ENCODE assay signal across 14 mouse cellular contexts in the genomic region with DNA sequence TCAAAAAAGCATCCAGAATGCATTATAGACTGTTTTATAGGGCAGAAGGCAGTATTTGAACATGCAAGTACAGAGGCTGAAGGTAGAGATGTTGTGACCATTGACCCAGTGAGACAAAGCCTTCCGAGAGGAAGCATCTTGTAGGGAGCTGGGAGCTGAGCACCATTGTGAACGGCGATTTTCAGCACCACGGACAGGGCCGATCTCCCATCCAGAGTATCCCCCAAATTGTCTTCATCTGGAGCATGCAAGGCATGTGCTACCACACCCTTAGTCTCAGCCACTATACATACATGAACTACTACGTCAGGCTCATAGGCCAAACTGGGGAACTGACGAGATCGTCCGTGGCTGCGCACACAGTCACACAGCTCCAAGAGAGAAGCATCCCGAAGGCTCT. TPM values are rescaled to one million over a fixed set of nuclear protein-coding genes. Genes with fewer than 3 reads are reported as not detected.
A peak's percentile ranks its signal among the peaks of the same experiment; 100 is the strongest.
DNase-seq lines count a peak whose midpoint lies in the region; ATAC-seq and TF ChIP-seq lines count a peak whose summit lies in the region.
"Had no signal": no experiment of that assay in that cellular context is flagged by ENCODE, and none has a peak within 500 bp of the region (broad histone marks: within the 10 kb centered on the region; RNA-seq: fewer than 3 reads in every experiment).

No protein-coding gene starts in this region.

- H3K27ac ChIP-seq in kidney, postnatal 0 days, result no peak overlapping the region
- H3K27ac ChIP-seq in ES-E14 (ENCODE audit: insufficient read depth, low read depth, low read length, poor library complexity, severe bottlenecking), result no peak overlapping the region
- no peak overlapping the region for H3K27ac ChIP-seq in limb, embryonic 14.5 days (replicated peaks; ENCODE audit: low read depth, low read length)
- H3K27ac ChIP-seq: forebrain, embryonic 15.5 days; limb, embryonic 15.5 days had no signal

- H3K27me3 ChIP-seq in kidney, postnatal 0 days (ENCODE audit: insufficient read depth, low read length), result no peaks in the 10 kb centered on the region
- H3K27me3 ChIP-seq in limb, embryonic 14.5 days (ENCODE audit: control insufficient read depth, insufficient read depth, low read length), result no peaks in the 10 kb centered on the region
- H3K27me3 ChIP-seq: forebrain, embryonic 15.5 days; limb, embryonic 15.5 days had no signal

- in situ Hi-C loops in ES-E14 (cut with MboI; ENCODE audit: low sequenced_read_pairs in 2 of 2, unreplicated experiment in 2 of 2), result no loop called here

- H3K4me3 ChIP-seq in kidney, postnatal 0 days (replicated peaks; ENCODE audit: low read depth, low read length), result no peak overlapping the region
- H3K4me3 ChIP-seq in ES-E14 (ENCODE audit: insufficient read depth in 1 of 2, low read depth in 1 of 2, low read length in 2 of 2, poor library complexity in 1 of 2, severe bottlenecking in 1 of 2), result no peak overlapping the region
- H3K4me3 ChIP-seq in limb, embryonic 14.5 days (replicated peaks; ENCODE audit: low read length), result no peak overlapping the region
- H3K4me3 ChIP-seq: forebrain, embryonic 15.5 days; limb, embryonic 15.5 days had no signal

- H3K4me2 ChIP-seq in kidney, postnatal 0 days (ENCODE audit: low read length), result no peak overlapping the region
- no peak overlapping the region for H3K4me2 ChIP-seq in limb, embryonic 14.5 days (replicated peaks; ENCODE audit: low read depth, low read length, severe bottlenecking)
- H3K4me2 ChIP-seq: forebrain, embryonic 15.5 days; limb, embryonic 15.5 days had no signal

- H3K9ac ChIP-seq in kidney, postnatal 0 days (ENCODE audit: low read depth, low read length), result no peak overlapping the region
- H3K9ac ChIP-seq in ES-E14 (ENCODE audit: insufficient read depth, low read depth, low read length, poor library complexity, severe bottlenecking), result no peak overlapping the region
- no peak overlapping the region for H3K9ac ChIP-seq in limb, embryonic 14.5 days (ENCODE audit: low read depth, low read length, severe bottlenecking)
- H3K9ac ChIP-seq: forebrain, embryonic 15.5 days; limb, embryonic 15.5 days had no signal

- H3K36me3 ChIP-seq in kidney, postnatal 0 days (ENCODE audit: insufficient read depth, low read length), result no peaks in the 10 kb centered on the region
- H3K36me3 ChIP-seq in ES-E14 (ENCODE audit: control insufficient read depth, insufficient read depth, low read length, poor library complexity, severe bottlenecking), result no peaks in the 10 kb centered on the region
- no peaks in the 10 kb centered on the region for H3K36me3 ChIP-seq in limb, embryonic 14.5 days (ENCODE audit: control insufficient read depth, insufficient read depth, low read length)
- H3K36me3 ChIP-seq: forebrain, embryonic 15.5 days; limb, embryonic 15.5 days had no signal

- TF ChIP-seq CTCF in kidney, postnatal 0 days (IDR thresholded peaks at IDR 0.05; ENCODE audit: low read depth), result no peak

- H3K4me1 ChIP-seq in kidney, postnatal 0 days (replicated peaks; ENCODE audit: insufficient read depth, low read length), result no peaks in the 10 kb centered on the region
- peaks cover 0 to under 1% of the 10 kb centered on the region in 2 experiments; a peak in 1 of 4 replicates for H3K4me1 ChIP-seq in ES-E14 (ENCODE audit: control insufficient read depth in 2 of 2, insufficient read depth in 2 of 2, low read length in 2 of 2, poor library complexity in 1 of 2)
- H3K4me1 ChIP-seq in limb, embryonic 14.5 days (ENCODE audit: control insufficient read depth, insufficient read depth, low read length), result no peaks in the 10 kb centered on the region
- H3K4me1 ChIP-seq: forebrain, embryonic 15.5 days; limb, embryonic 15.5 days had no signal

- 46% methylated on average over 11 of the region's 11 CpGs for WGBS in kidney, postnatal 0 days
- 41% methylated on average over 11 of the region's 11 CpGs for WGBS in limb, embryonic 14.5 days

- TF ChIP-seq POLR2A in limb, embryonic 14.5 days (IDR thresholded peaks at IDR 0.05; ENCODE audit: borderline replicate concordance, extremely low read depth, insufficient read depth, insufficient read length), result no peak

- peak; percentile 58 for DNase-seq in kidney, postnatal 0 days (ENCODE audit: low spot score)
- no peak for DNase-seq in kidney, adult 11 months
- peak; percentile 51 for DNase-seq in ES-E14 (ENCODE audit: low read depth, low spot score)
- peak; percentile 46 for DNase-seq in c-Kit-positive CD71-negative TER-119-negative erythroid progenitor cells, embryonic 14.5 days (ENCODE audit: low read depth)
- DNase-seq in limb, embryonic 14.5 days (ENCODE audit: low spot score), result peak; percentile 49
- no peak for DNase-seq in layer of hippocampus, postnatal 14 days (ENCODE audit: low spot score in 2 of 2)
- DNase-seq in right cerebral cortex, postnatal 4 days, result no peak
- DNase-seq: cerebellum, postnatal 36 days; lung, postnatal 36 days had no signal

- no peak for ATAC-seq in kidney, postnatal 0 days (replicated peaks; ENCODE audit: low FRiP score, low read depth)
- no peak for ATAC-seq in limb, embryonic 14.5 days (ENCODE audit: low FRiP score, low read depth)
- ATAC-seq: forebrain, embryonic 15.5 days had no signal

- no peaks in the 10 kb centered on the region for H3K9me3 ChIP-seq in kidney, postnatal 0 days (replicated peaks; ENCODE audit: low read length)
- no peaks in the 10 kb centered on the region for H3K9me3 ChIP-seq in ES-E14 (ENCODE audit: control insufficient read depth, insufficient read depth, low read depth, low read length)
- H3K9me3 ChIP-seq in limb, embryonic 14.5 days (ENCODE audit: control insufficient read depth, low read length), result no peaks in the 10 kb centered on the region
- H3K9me3 ChIP-seq: forebrain, embryonic 15.5 days; limb, embryonic 15.5 days had no signal

TF ChIP-seq in ES-E14, 5 proteins besides CTCF, POLR2A, EP300 and RAD21:
- TF ChIP-seq MAFK (IDR thresholded peaks at IDR 0.05; ENCODE audit: insufficient read depth, low read depth, low read length) (no peak), HCFC1 (IDR thresholded peaks at IDR 0.05; ENCODE audit: borderline replicate concordance, insufficient read depth, low read length) (peak; percentile 16; the same call in 1 of the 2 replicates)

RNA-seq across cellular contexts. Expression of gene 2510039O18Rik, which starts 16.4 kb away (rescaled TPM):
- polyA plus RNA-seq in kidney, postnatal 0 days (2015; fragmentation: Nextera tagmentation; extraction: Ambion mirVana), result 17.0 and 21.1 TPM in 2 replicates
- total RNA-seq in ES-E14 (2012; rRNA removed), result 73.5 and 115 TPM in 2 replicates
- polyA plus RNA-seq in limb, embryonic 14.5 days (2012; rRNA removed), result 63.2 and 88.2 TPM in 2 replicates
- polyA plus RNA-seq in limb, embryonic 14.5 days (2014; fragmentation: Nextera tagmentation; extraction: Ambion mirVana), result 25.9 and 29.9 TPM in 2 replicates
- 10 to 100 TPM; 27.7 to 28.8 TPM for total RNA-seq in layer of hippocampus, postnatal 14 days (2021)

RNA-seq across cellular contexts. Expression of gene Plod1, which starts 20.6 kb away (rescaled TPM):
- 38.1 and 38.2 TPM in 2 replicates for polyA plus RNA-seq in kidney, postnatal 0 days (2015; fragmentation: Nextera tagmentation; extraction: Ambion mirVana)
- total RNA-seq in ES-E14 (2012; rRNA removed), result 26.2 and 50.0 TPM in 2 replicates
- 104 and 129 TPM in 2 replicates for polyA plus RNA-seq in limb, embryonic 14.5 days (2012; rRNA removed)
- polyA plus RNA-seq in limb, embryonic 14.5 days (2014; fragmentation: Nextera tagmentation; extraction: Ambion mirVana), result 93.0 and 103 TPM in 2 replicates
- 10 to 100 TPM; 26.7 to 28.4 TPM for total RNA-seq in layer of hippocampus, postnatal 14 days (2021)

RNA-seq across cellular contexts. Expression of gene Nppb, which starts 28.4 kb away (rescaled TPM):
- not detected in 2 replicates for polyA plus RNA-seq in kidney, postnatal 0 days (2015; fragmentation: Nextera tagmentation; extraction: Ambion mirVana)
- total RNA-seq in ES-E14 (2012; rRNA removed), result 0.95 and 3.8 TPM in 2 replicates
- polyA plus RNA-seq in limb, embryonic 14.5 days (2012; rRNA removed), result 0.11 TPM in 1 of 2 replicates, not detected in the other
- 0.44 TPM in 1 of 2 replicates, not detected in the other for polyA plus RNA-seq in limb, embryonic 14.5 days (2014; fragmentation: Nextera tagmentation; extraction: Ambion mirVana)
- total RNA-seq in layer of hippocampus, postnatal 14 days (2021), result not detected
- total RNA-seq: hematopoietic stem cell, adult 5-6 weeks had no signal
- polyA plus RNA-seq: forebrain, embryonic 15.5 days; gonadal fat pad, adult 2 months; stomach, embryonic 16.5 days had no signal

RNA-seq across cellular contexts. Expression of gene Nppa, which starts 43.4 kb away (rescaled TPM):
- polyA plus RNA-seq in kidney, postnatal 0 days (2015; fragmentation: Nextera tagmentation; extraction: Ambion mirVana), result not detected in 2 replicates
- total RNA-seq in ES-E14 (2012; rRNA removed), result 0.37 TPM in 1 of 2 replicates, not detected in the other
- 0.33 TPM in 1 of 2 replicates, not detected in the other for polyA plus RNA-seq in limb, embryonic 14.5 days (2012; rRNA removed)
- 0.87 and 1.0 TPM in 2 replicates for polyA plus RNA-seq in limb, embryonic 14.5 days (2014; fragmentation: Nextera tagmentation; extraction: Ambion mirVana)
- under 1 TPM; 0.45 to 0.92 TPM for total RNA-seq in layer of hippocampus, postnatal 14 days (2021)
- total RNA-seq: hematopoietic stem cell, adult 5-6 weeks had no signal
- polyA plus RNA-seq: gonadal fat pad, adult 2 months; limb, embryonic 15.5 days had no signal

RNA-seq across cellular contexts. Expression of gene Mfn2, which starts 52.6 kb away (rescaled TPM):
- polyA plus RNA-seq in kidney, postnatal 0 days (2015; fragmentation: Nextera tagmentation; extraction: Ambion mirVana), result 28.9 and 33.8 TPM in 2 replicates
- 12.4 and 18.6 TPM in 2 replicates for total RNA-seq in ES-E14 (2012; rRNA removed)
- polyA plus RNA-seq in limb, embryonic 14.5 days (2012; rRNA removed), result 29.6 and 33.4 TPM in 2 replicates
- 29.8 and 30.2 TPM in 2 replicates for polyA plus RNA-seq in limb, embryonic 14.5 days (2014; fragmentation: Nextera tagmentation; extraction: Ambion mirVana)
- total RNA-seq in layer of hippocampus, postnatal 14 days (2021), result 100 to 1,000 TPM; 188 to 200 TPM

Comparison
In these comparisons a context has a peak if more than half of its experiments do, and no peak if none do; other contexts are left out.
1. DNase-seq: peak in kidney, postnatal 0 days (single experiment), ES-E14 (single experiment), c-Kit-positive CD71-negative TER-119-negative erythroid progenitor cells, embryonic 14.5 days (single experiment) and limb, embryonic 14.5 days (single experiment); none in kidney, adult 11 months (single experiment), layer of hippocampus, postnatal 14 days (0 of 2) and right cerebral cortex, postnatal 4 days (single experiment).